Mouse (Mus musculus): ENCODE results near the gene Arl13a.
"Not testable (repeated sequence)": the region's sequence is repeated elsewhere in the genome, so short reads cannot be mapped to it uniquely, and the experiment has no call there.

Gene Arl13a

GRCm38 (mm10) chrX:134187201-134187600 is at the start of gene Arl13a:
Arl13a (plus strand) TSS chrX:134187501.
- not testable (repeated sequence) for DNase-seq

- DNase-seq: no peak
Observed at GRCm38 (mm10) chrX:134140024-134140423, 47.3 kb upstream of the Arl13a start.

GRCm38 (mm10) chrX:134141551-134141950 is 45.8 kb upstream of the Arl13a start:
- DNase-seq: no peak

- DNase-seq: no peak
Observed at GRCm38 (mm10) chrX:134141986-134142385, 45.3 kb upstream of the Arl13a start.

GRCm38 (mm10) chrX:134158151-134158550 is 29.1 kb upstream of the Arl13a start:
- no peak for DNase-seq

GRCm38 (mm10) chrX:134160442-134160841 is 26.9 kb upstream of the Arl13a start:
- no peak for DNase-seq

- no peak for DNase-seq
Observed at GRCm38 (mm10) chrX:134162043-134162720, 25.1 kb upstream of the Arl13a start, which contains the start of gene Xkrx. Xkrx (minus strand) TSS chrX:134162076.

- no peak for DNase-seq
Observed at GRCm38 (mm10) chrX:134162826-134163225, 24.5 kb upstream of the Arl13a start.

GRCm38 (mm10) chrX:134163484-134163883 is 23.8 kb upstream of the Arl13a start:
- DNase-seq: no peak

GRCm38 (mm10) chrX:134170584-134170983 is 16.7 kb upstream of the Arl13a start:
- no peak for DNase-seq

- no peak for DNase-seq
Observed at GRCm38 (mm10) chrX:134174699-134175098, 12.6 kb upstream of the Arl13a start.

GRCm38 (mm10) chrX:134208491-134208890 is 21.2 kb downstream of the Arl13a start:
- no peak for DNase-seq

- no peak for DNase-seq
Observed at GRCm38 (mm10) chrX:134211151-134211642, 23.9 kb downstream of the Arl13a start.

- DNase-seq: no peak
Observed at GRCm38 (mm10) chrX:134218161-134218560, 30.9 kb downstream of the Arl13a start.

- DNase-seq: no peak
Observed at GRCm38 (mm10) chrX:134220618-134221017, 33.3 kb downstream of the Arl13a start.

GRCm38 (mm10) chrX:134221856-134222255 is 34.6 kb downstream of the Arl13a start, which contains the start of gene Nox1:
Nox1 (minus strand) TSS chrX:134221956.
- no peak for DNase-seq

GRCm38 (mm10) chrX:134233048-134233447 is 45.7 kb downstream of the Arl13a start:
- no peak for DNase-seq

GRCm38 (mm10) chrX:134238266-134238665 is 51.0 kb downstream of the Arl13a start:
- no peak for DNase-seq

GRCm38 (mm10) chrX:134245946-134246345 is 58.6 kb downstream of the Arl13a start:
- no peak for DNase-seq

- no peak for DNase-seq
Observed at GRCm38 (mm10) chrX:134248202-134248601, 60.9 kb downstream of the Arl13a start.
